In genomic region chr10:69165847-69166246, GRCm38 (mm10) we compare ENCODE assay signal across 22 mouse cellular contexts. TPM values are rescaled to one million over a fixed set of nuclear protein-coding genes. Genes with fewer than 3 reads are reported as not detected.
DNase-seq lines count a peak whose midpoint lies in the region; ATAC-seq and TF ChIP-seq lines count a peak whose summit lies in the region.
"Had no signal": no experiment of that assay in that cellular context is flagged by ENCODE, and none has a peak within 500 bp of the region (broad histone marks: within the 10 kb centered on the region; RNA-seq: fewer than 3 reads in every experiment).

No protein-coding gene starts in this region.

- H3K9me3 ChIP-seq in intestine, embryonic 15.5 days = no peaks in the 10 kb centered on the region
- H3K9me3 ChIP-seq in stomach, postnatal 0 days (ENCODE audit: control insufficient read depth, low read length) = no peaks in the 10 kb centered on the region
- no peaks in the 10 kb centered on the region for H3K9me3 ChIP-seq in midbrain, embryonic 15.5 days
- H3K9me3 ChIP-seq: limb, embryonic 12.5 days; lung, embryonic 15.5 days; midbrain, embryonic 13.5 days had no signal

- peaks cover 31% of the 10 kb centered on the region; the same call in 1 of the 2 replicates for H3K79me2 ChIP-seq in liver, adult 2 months (ENCODE audit: control insufficient read depth, insufficient read depth, low read length)

- ATAC-seq in intestine, embryonic 15.5 days = peak; percentile 61
- peak; percentile 69 for ATAC-seq in stomach, postnatal 0 days (ENCODE audit: low FRiP score, low TSS enrichment)
- ATAC-seq in midbrain, embryonic 15.5 days (replicated peaks) = no peak
- ATAC-seq: forebrain, embryonic 14.5 days; midbrain, embryonic 13.5 days had no signal

- no peak for TF ChIP-seq EP300 in stomach, postnatal 0 days (optimal IDR thresholded peaks at IDR 0.05)

- H3K27ac ChIP-seq in kidney, adult 2 months (ENCODE audit: insufficient read depth, low read depth, low read length) = no peak overlapping the region
- peak overlapping the region; percentile 97 for H3K27ac ChIP-seq in liver, adult 2 months (replicated peaks; ENCODE audit: insufficient read depth, low read depth, low read length)
- H3K27ac ChIP-seq in intestine, embryonic 15.5 days = no peak overlapping the region; the same call in 1 of the 2 replicates
- H3K27ac ChIP-seq in stomach, postnatal 0 days (replicated peaks) = no peak overlapping the region
- no peak overlapping the region for H3K27ac ChIP-seq in midbrain, embryonic 15.5 days
- H3K27ac ChIP-seq: hindbrain, embryonic 13.5 days; left cerebral cortex, adult 2 months; limb, embryonic 12.5 days; liver, embryonic 14.5 days; lung, embryonic 15.5 days; midbrain, embryonic 13.5 days had no signal

- 25% methylated on average over 3 of the region's 3 CpGs for WGBS in kidney, adult 2 months
- 18% methylated on average over 3 of the region's 3 CpGs for WGBS in liver, adult 2 months
- 53% methylated on average over 3 of the region's 3 CpGs for WGBS in intestine, embryonic 15.5 days
- WGBS in stomach, postnatal 0 days = 46% methylated on average over 3 of the region's 3 CpGs
- 86% methylated on average over 3 of the region's 3 CpGs for WGBS in midbrain, embryonic 15.5 days

- H3K4me2 ChIP-seq in intestine, embryonic 15.5 days (replicated peaks) = no peak overlapping the region
- H3K4me2 ChIP-seq in stomach, postnatal 0 days (replicated peaks; ENCODE audit: low read depth) = no peak overlapping the region
- no peak overlapping the region for H3K4me2 ChIP-seq in midbrain, embryonic 15.5 days
- H3K4me2 ChIP-seq: heart, embryonic 11.5 days; hindbrain, embryonic 13.5 days; limb, embryonic 12.5 days; lung, embryonic 15.5 days; midbrain, embryonic 13.5 days had no signal

- H3K4me3 ChIP-seq in kidney, adult 2 months (ENCODE audit: insufficient read depth, low read depth, low read length) = no peak overlapping the region
- peak overlapping the region; percentile 7; the same call in 1 of the 2 replicates for H3K4me3 ChIP-seq in liver, adult 2 months (ENCODE audit: insufficient read depth, low read depth, low read length)
- no peak overlapping the region for H3K4me3 ChIP-seq in intestine, embryonic 15.5 days (replicated peaks)
- H3K4me3 ChIP-seq in stomach, postnatal 0 days (ENCODE audit: low read depth, low read length) = no peak overlapping the region
- H3K4me3 ChIP-seq in midbrain, embryonic 15.5 days = no peak overlapping the region
- H3K4me3 ChIP-seq: hindbrain, embryonic 13.5 days; left cerebral cortex, adult 2 months; limb, embryonic 12.5 days; lung, embryonic 15.5 days; midbrain, embryonic 13.5 days had no signal

- 0 out of 2 replicates have a peak overlapping the region, but pooled peaks have one; percentile 60 for H3K9ac ChIP-seq in liver, adult 2 months (ENCODE audit: low read depth, low read length)
- no peak overlapping the region for H3K9ac ChIP-seq in intestine, embryonic 15.5 days
- no peak overlapping the region for H3K9ac ChIP-seq in stomach, postnatal 0 days (ENCODE audit: low read length)
- H3K9ac ChIP-seq in midbrain, embryonic 15.5 days = no peak overlapping the region
- H3K9ac ChIP-seq: hindbrain, embryonic 13.5 days; limb, embryonic 12.5 days; liver, embryonic 14.5 days; lung, embryonic 15.5 days; midbrain, embryonic 13.5 days had no signal

- TF ChIP-seq CTCF in kidney, adult 2 months (conservative IDR thresholded peaks at IDR 0.05; ENCODE audit: insufficient read depth, insufficient read length, low read depth, low read length) = no peak
- no peak for TF ChIP-seq CTCF in liver, adult 2 months (IDR thresholded peaks at IDR 0.05; ENCODE audit: low read depth, low read length)
- no peak for TF ChIP-seq CTCF in stomach, postnatal 0 days (IDR thresholded peaks at IDR 0.05; ENCODE audit: low read depth)

- no peak for TF ChIP-seq POLR2A in kidney, adult 2 months (IDR thresholded peaks at IDR 0.05; ENCODE audit: low read depth, low read length)
- no peak for TF ChIP-seq POLR2A in liver, adult 2 months (IDR thresholded peaks at IDR 0.05; ENCODE audit: extremely low read depth, insufficient read depth, low read length)

- peaks cover 25% of the 10 kb centered on the region for H3K4me1 ChIP-seq in kidney, adult 2 months (ENCODE audit: control insufficient read depth, insufficient read depth, low read length)
- H3K4me1 ChIP-seq in liver, adult 2 months (ENCODE audit: control insufficient read depth, insufficient read depth, low read length) = peaks cover 25% of the 10 kb centered on the region
- peaks cover 10% of the 10 kb centered on the region for H3K4me1 ChIP-seq in intestine, embryonic 15.5 days (replicated peaks)
- no peaks in the 10 kb centered on the region for H3K4me1 ChIP-seq in stomach, postnatal 0 days (replicated peaks; ENCODE audit: control insufficient read depth, insufficient read depth)
- H3K4me1 ChIP-seq in midbrain, embryonic 15.5 days = no peaks in the 10 kb centered on the region
- H3K4me1 ChIP-seq: hindbrain, embryonic 13.5 days; limb, embryonic 12.5 days; midbrain, embryonic 13.5 days had no signal

- no peaks in the 10 kb centered on the region for H3K27me3 ChIP-seq in kidney, adult 2 months (replicated peaks; ENCODE audit: control insufficient read depth, insufficient read depth, low read length)
- H3K27me3 ChIP-seq in liver, adult 2 months (ENCODE audit: control insufficient read depth, insufficient read depth, low read length) = no peaks in the 10 kb centered on the region
- H3K27me3 ChIP-seq in intestine, embryonic 15.5 days (replicated peaks) = no peaks in the 10 kb centered on the region
- H3K27me3 ChIP-seq in stomach, postnatal 0 days (ENCODE audit: control insufficient read depth, insufficient read depth, low read length) = no peaks in the 10 kb centered on the region
- H3K27me3 ChIP-seq in midbrain, embryonic 15.5 days (replicated peaks) = no peaks in the 10 kb centered on the region
- H3K27me3 ChIP-seq: hindbrain, embryonic 13.5 days; lung, embryonic 15.5 days; midbrain, embryonic 13.5 days had no signal

- DNase-seq in kidney, adult 2 months = peak; percentile 56
- no peak for DNase-seq in kidney, adult 9 months
- DNase-seq in liver, adult 2 months (ENCODE audit: extremely low read depth, low read depth, low spot score) = peak; percentile 89
- no peak for DNase-seq in liver
- DNase-seq in stomach, postnatal 0 days (ENCODE audit: low spot score) = no peak
- DNase-seq: cerebellum, adult 11 months; cerebellum, adult 9-10 months; cerebellum, postnatal 36 days; gastrocnemius, postnatal 25 days; thymus, adult 18-20 months had no signal

- H3K36me3 ChIP-seq in kidney, adult 2 months (ENCODE audit: control insufficient read depth, insufficient read depth, low read length) = 0 out of 2 replicates have a peak, but pooled peaks cover 2% of the 10 kb centered on the region
- H3K36me3 ChIP-seq in liver, adult 2 months (ENCODE audit: control insufficient read depth, insufficient read depth, low read length) = peaks cover 4% of the 10 kb centered on the region; the same call in 1 of the 2 replicates
- no peaks in the 10 kb centered on the region for H3K36me3 ChIP-seq in intestine, embryonic 15.5 days
- no peaks in the 10 kb centered on the region for H3K36me3 ChIP-seq in stomach, postnatal 0 days (ENCODE audit: control insufficient read depth, insufficient read depth, low read length)
- H3K36me3 ChIP-seq in midbrain, embryonic 15.5 days (replicated peaks) = no peaks in the 10 kb centered on the region
- H3K36me3 ChIP-seq: G1E; hindbrain, embryonic 13.5 days; limb, embryonic 12.5 days; lung, embryonic 15.5 days; midbrain, embryonic 13.5 days had no signal

RNA-seq across cellular contexts. Expression of gene Rhobtb1, which starts 14.6 kb away (rescaled TPM):
- 17.0 and 20.6 TPM in 2 replicates for polyA plus RNA-seq in kidney, adult 2 months (2012; rRNA removed)
- total RNA-seq in liver, adult 2 months (2014; rRNA removed) = 45.2 and 47.9 TPM in 2 replicates
- 14.3 and 17.4 TPM in 2 replicates for polyA plus RNA-seq in liver, adult 2 months (2012; rRNA removed)
- 19.6 and 20.8 TPM in 2 replicates for polyA plus RNA-seq in intestine, embryonic 15.5 days (2015; fragmentation: Nextera tagmentation; extraction: Ambion mirVana)
- 27.1 and 34.4 TPM in 2 replicates for polyA plus RNA-seq in stomach, postnatal 0 days (2015; fragmentation: Nextera tagmentation; extraction: Ambion mirVana)
- polyA plus RNA-seq in midbrain, embryonic 15.5 days (2015; fragmentation: Nextera tagmentation; extraction: Ambion mirVana) = 17.7 and 20.9 TPM in 2 replicates
- polyA plus RNA-seq: G1E had no signal

RNA-seq across cellular contexts. Expression of gene A930033H14Rik, which starts 47.1 kb away (rescaled TPM):
- polyA plus RNA-seq in kidney, adult 2 months (2012; rRNA removed) = 0.94 and 1.1 TPM in 2 replicates
- total RNA-seq in liver, adult 2 months (2014; rRNA removed) = 4.6 and 5.9 TPM in 2 replicates
- polyA plus RNA-seq in liver, adult 2 months (2012; rRNA removed) = 0.26 and 0.50 TPM in 2 replicates
- polyA plus RNA-seq in intestine, embryonic 15.5 days (2015; fragmentation: Nextera tagmentation; extraction: Ambion mirVana) = 1.8 TPM in 2 replicates
- 1.2 and 1.5 TPM in 2 replicates for polyA plus RNA-seq in stomach, postnatal 0 days (2015; fragmentation: Nextera tagmentation; extraction: Ambion mirVana)
- polyA plus RNA-seq in midbrain, embryonic 15.5 days (2015; fragmentation: Nextera tagmentation; extraction: Ambion mirVana) = 1.3 and 1.6 TPM in 2 replicates
- total RNA-seq: monocyte, adult 5-6 weeks had no signal
- polyA plus RNA-seq: G1E had no signal

Comparison
In these comparisons a context has a peak if more than half of its experiments do, and no peak if none do; other contexts are left out.
1. DNase-seq: peak in kidney, adult 2 months (single experiment) and liver, adult 2 months (single experiment); none in kidney, adult 9 months (single experiment), liver (single experiment) and stomach, postnatal 0 days (single experiment).